Mouse (Mus musculus) lung, embryonic 14.5 days (tissue): ENCODE data around the gene Gm20388. TPM values are rescaled to one million over a fixed set of nuclear protein-coding genes. Genes with fewer than 3 reads are reported as not detected.

Experiments
- ATAC-seq: fragments of 200-750 bp; cut with Nextera tagmentation; 2 replicates; pipeline ENCODE4 v1.8.0; 2017; ENCODE audit warnings: mild to moderate bottlenecking, moderate TSS enrichment, moderate library complexity; ENCODE audit not compliant: insufficient read depth
- DNase-seq: peaks from one replicate; pipeline ENCODE4 v3.0.0-alpha.2; 2015
- H3K27ac ChIP-seq: fragments of 300-500 bp; sonication (generic); 2 replicates; pipeline ENCODE4 v1.5.1; 2014; ENCODE audit warnings: low read depth, mild to moderate bottlenecking, moderate library complexity
- H3K27me3 ChIP-seq: fragments of 300-500 bp; sonication (generic); 2 replicates; pipeline ENCODE4 v1.6.1; 2014; ENCODE audit warnings: low read length, control low read depth; ENCODE audit not compliant: insufficient read depth
- H3K36me3 ChIP-seq: fragments of 300-500 bp; sonication (generic); 2 replicates; pipeline ENCODE4 v1.6.1; 2014; ENCODE audit warnings: control low read depth; ENCODE audit not compliant: insufficient read depth
- H3K4me1 ChIP-seq: fragments of 300-500 bp; sonication (generic); 2 replicates; pipeline ENCODE4 v1.6.1; 2014; ENCODE audit warnings: antibody characterized with exemption, control low read depth; ENCODE audit not compliant: insufficient read depth
- H3K4me2 ChIP-seq: fragments of 300-500 bp; sonication (generic); 2 replicates; pipeline ENCODE4 v1.6.1; 2014; ENCODE audit warnings: mild to moderate bottlenecking
- H3K4me3 ChIP-seq: fragments of 300-500 bp; sonication (generic); 2 replicates; pipeline ENCODE4 v1.5.1; 2014; ENCODE audit warnings: low read depth, low read length
- H3K9ac ChIP-seq: fragments of 300-500 bp; sonication (generic); 2 replicates; pipeline ENCODE4 v1.6.1; 2014
- H3K9me3 ChIP-seq: fragments of 300-500 bp; sonication (generic); 2 replicates; pipeline ENCODE4 v1.6.1; 2016; ENCODE audit warnings: low read depth, low read length, control low read depth
- CTCF ChIP-seq: IDR thresholded peaks from 2 replicates; pipeline ENCODE4 v1.5.1; 2016; ENCODE audit warnings: antibody characterized with exemption, low read depth
- WGBS: fragments of 180-500 bp; shearing (Covaris S2); extraction: QIAGEN DNeasy Blood & Tissue Kit; methylation state at CpG from one replicate; pipeline ENCODE4 v1.1.7; 2014; 5-methylcytosine and 5-hydroxymethylcytosine counted together
- polyA plus RNA-seq: library from polyadenylated mRNA; unstranded; fragments of >200 nt; fragmentation: Nextera tagmentation; extraction: Ambion mirVana; gene quantifications from 2 replicates; pipeline ENCODE4 v1.2.1, GENCODE M21; 2014

The Gm20388 gene
- polyA plus RNA-seq, 1 experiment from 2014 or later: not detected

DNA sequence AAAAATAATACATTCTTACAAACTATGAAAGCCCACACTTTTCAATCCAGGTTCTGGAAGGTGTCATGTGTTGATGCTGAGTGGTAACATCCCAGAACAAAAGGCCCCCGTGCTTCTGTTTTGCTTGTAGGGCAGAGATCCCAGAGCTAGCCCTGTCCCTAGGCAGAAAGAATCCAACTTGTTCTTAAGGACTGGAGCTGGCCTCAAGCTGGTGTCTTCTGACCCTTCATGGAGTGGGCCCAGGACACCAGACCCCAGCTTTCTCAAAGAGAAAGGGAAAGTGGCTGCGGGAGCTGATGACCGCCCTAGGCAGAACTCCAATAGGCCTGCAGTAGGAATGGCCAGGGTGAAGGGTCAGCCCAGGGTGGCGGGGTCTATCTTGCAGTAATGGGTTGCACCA lies 86.6 kb downstream of the Gm20388 start:
- H3K9me3 ChIP-seq: no peaks in the 10 kb centered on the region
- ATAC-seq (no peak), DNase-seq (no peak)
- no peak overlapping the region for H3K4me3 ChIP-seq
- no peak overlapping the region for H3K9ac ChIP-seq
- 80% methylated on average over 4 of the region's 4 CpGs for WGBS
- no peaks in the 10 kb centered on the region for H3K36me3 ChIP-seq
- TF ChIP-seq CTCF: no peak
- no peak overlapping the region for H3K4me2 ChIP-seq
- H3K4me1 ChIP-seq: 0 out of 2 replicates have a peak, but pooled peaks cover 4% of the 10 kb centered on the region
- no peak overlapping the region for H3K27ac ChIP-seq
- H3K27me3 ChIP-seq: peaks cover 19% of the 10 kb centered on the region

DNA sequence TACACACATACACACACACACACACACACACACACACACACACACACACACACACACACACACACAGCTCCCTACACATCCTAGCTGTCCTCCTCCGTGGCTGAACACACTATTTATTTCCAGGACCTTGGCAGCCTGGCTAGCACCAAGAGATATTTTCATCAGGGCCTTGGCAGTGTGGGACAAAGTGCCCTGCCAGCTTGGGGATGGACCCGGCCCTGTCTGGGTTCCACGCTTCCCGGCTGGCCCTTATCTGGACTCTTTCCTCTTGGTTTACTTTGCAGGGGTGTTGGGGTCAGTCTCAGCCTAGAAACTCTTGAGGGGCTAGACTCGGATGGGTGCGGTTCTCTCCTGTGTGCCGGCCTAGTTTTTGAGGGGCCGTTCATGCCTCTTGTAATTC lies 89.8 kb downstream of the Gm20388 start:
- Histone ChIP-seq H3K27ac (0 out of 2 replicates have a peak overlapping the region, but pooled peaks have one; percentile 16), H3K9ac (no peak overlapping the region), H3K36me3 (no peaks in the 10 kb centered on the region), H3K4me1 (0 out of 2 replicates have a peak, but pooled peaks cover 11% of the 10 kb centered on the region), H3K27me3 (no peaks in the 10 kb centered on the region), H3K4me2 (no peak overlapping the region), H3K4me3 (no peak overlapping the region), H3K9me3 (no peaks in the 10 kb centered on the region)
- no peak for TF ChIP-seq CTCF
- peak; percentile 38 for DNase-seq
- ATAC-seq: no peak
- WGBS: 15% methylated on average over 8 of the region's 8 CpGs

GRCm38 (mm10) chr8:120001712-120002111 lies 91.1 kb downstream of the Gm20388 start:
- Histone ChIP-seq H3K4me3 (no peak overlapping the region), H3K4me1 (0 out of 2 replicates have a peak, but pooled peaks cover 11% of the 10 kb centered on the region), H3K27me3 (no peaks in the 10 kb centered on the region), H3K9me3 (no peaks in the 10 kb centered on the region), H3K9ac (no peak overlapping the region), H3K4me2 (no peak overlapping the region), H3K27ac (no peak overlapping the region), H3K36me3 (no peaks in the 10 kb centered on the region)
- peak; percentile 70 for DNase-seq
- ATAC-seq: no peak
- TF ChIP-seq CTCF: no peak
- 38% methylated on average over 7 of the region's 7 CpGs for WGBS

- DNase-seq (no peak), ATAC-seq (no peak)
- TF ChIP-seq CTCF: no peak
- H3K4me1 ChIP-seq: 0 out of 2 replicates have a peak, but pooled peaks cover 11% of the 10 kb centered on the region
- no peaks in the 10 kb centered on the region for H3K36me3 ChIP-seq
- H3K4me3 ChIP-seq: no peak overlapping the region
- H3K4me2 ChIP-seq: no peak overlapping the region
- 44% methylated on average over 9 of the region's 9 CpGs for WGBS
- no peak overlapping the region for H3K9ac ChIP-seq
- no peaks in the 10 kb centered on the region for H3K9me3 ChIP-seq
- H3K27me3 ChIP-seq: no peaks in the 10 kb centered on the region
- H3K27ac ChIP-seq: 0 out of 2 replicates have a peak overlapping the region, but pooled peaks have one; percentile 38
These were observed 91.7 kb downstream of the Gm20388 start for GRCm38 (mm10) chr8:120002348-120002747.

DNA sequence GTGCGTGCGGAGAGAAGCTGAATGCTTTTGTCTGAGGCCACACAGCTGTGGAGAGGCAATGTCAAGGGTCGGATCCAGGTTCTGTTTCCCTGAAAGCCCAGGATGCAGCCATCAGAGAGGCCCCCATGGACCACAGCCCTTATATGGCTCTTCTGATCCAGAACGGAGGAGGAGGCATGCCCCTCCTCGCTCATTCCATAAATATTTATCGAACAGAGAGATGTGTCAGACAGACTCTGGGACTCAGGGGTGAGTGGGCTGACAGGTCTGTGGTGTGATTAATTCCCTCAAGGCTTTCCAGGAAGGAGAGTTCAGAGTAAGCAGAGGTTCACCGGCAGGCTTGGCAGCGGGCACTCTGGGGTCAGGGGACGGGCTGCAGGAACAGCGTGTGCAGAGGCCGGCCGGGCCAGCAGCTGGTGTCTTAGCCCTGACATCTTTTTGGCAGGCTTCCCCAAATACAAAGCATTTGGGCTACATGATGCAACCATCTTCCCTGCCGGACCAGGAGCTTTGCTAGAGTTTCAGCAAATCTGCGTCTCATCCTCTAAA lies 93.6 kb downstream of the Gm20388 start:
- Histone ChIP-seq H3K9me3 (no peaks in the 10 kb centered on the region), H3K9ac (no peak overlapping the region), H3K4me1 (0 out of 2 replicates have a peak, but pooled peaks cover 11% of the 10 kb centered on the region), H3K27me3 (no peaks in the 10 kb centered on the region), H3K27ac (peak overlapping the region; percentile 51), H3K36me3 (no peaks in the 10 kb centered on the region), H3K4me3 (no peak overlapping the region), H3K4me2 (peak overlapping the region; percentile 31; the same call in 1 of the 2 replicates)
- ATAC-seq (peak; percentile 83), DNase-seq (peak; percentile 93)
- 10% methylated on average over 14 of the region's 14 CpGs for WGBS
- TF ChIP-seq CTCF: no peak

DNA sequence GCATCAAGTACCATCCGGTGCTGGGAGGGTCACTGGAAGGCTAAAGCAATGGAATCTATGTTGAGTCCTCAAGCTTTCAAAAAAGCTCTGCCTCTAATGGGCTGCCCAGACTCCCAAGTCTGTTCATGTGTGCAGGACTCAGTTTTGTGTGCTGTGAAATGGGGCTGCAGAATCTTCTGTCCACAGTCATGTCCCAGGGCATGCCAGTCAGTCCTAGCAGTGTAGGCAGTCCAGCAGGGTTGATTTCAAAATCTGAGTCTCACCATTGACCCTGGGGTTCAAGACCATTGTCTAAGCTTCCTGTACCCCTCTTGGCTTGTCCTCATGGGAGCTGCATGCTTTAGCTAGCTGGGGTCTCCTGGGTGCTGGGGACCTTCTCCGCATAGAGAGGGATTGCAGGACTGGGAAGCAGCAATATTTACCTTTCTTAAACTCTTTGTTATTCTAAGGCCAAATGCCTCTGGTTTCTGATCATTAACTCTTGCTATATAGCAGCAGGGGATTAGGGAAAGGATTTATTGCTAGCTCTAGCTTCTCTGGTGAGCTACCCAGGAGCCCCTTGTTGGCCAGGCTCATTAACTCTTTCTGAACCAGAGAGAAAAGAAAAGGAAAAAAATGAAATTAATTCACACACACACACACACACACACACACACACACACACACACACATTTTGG lies 94.2 kb downstream of the Gm20388 start:
- DNase-seq: no peak
- Histone ChIP-seq H3K4me3 (no peak overlapping the region), H3K4me1 (0 out of 2 replicates have a peak, but pooled peaks cover 11% of the 10 kb centered on the region), H3K4me2 (peak overlapping the region; percentile 31; the same call in 1 of the 2 replicates), H3K9me3 (no peaks in the 10 kb centered on the region), H3K36me3 (no peaks in the 10 kb centered on the region), H3K9ac (no peak overlapping the region), H3K27ac (peak overlapping the region; percentile 51), H3K27me3 (no peaks in the 10 kb centered on the region)
- no peak for TF ChIP-seq CTCF
- 22% methylated on average over 2 of the region's 2 CpGs for WGBS
- no peak for ATAC-seq

DNA sequence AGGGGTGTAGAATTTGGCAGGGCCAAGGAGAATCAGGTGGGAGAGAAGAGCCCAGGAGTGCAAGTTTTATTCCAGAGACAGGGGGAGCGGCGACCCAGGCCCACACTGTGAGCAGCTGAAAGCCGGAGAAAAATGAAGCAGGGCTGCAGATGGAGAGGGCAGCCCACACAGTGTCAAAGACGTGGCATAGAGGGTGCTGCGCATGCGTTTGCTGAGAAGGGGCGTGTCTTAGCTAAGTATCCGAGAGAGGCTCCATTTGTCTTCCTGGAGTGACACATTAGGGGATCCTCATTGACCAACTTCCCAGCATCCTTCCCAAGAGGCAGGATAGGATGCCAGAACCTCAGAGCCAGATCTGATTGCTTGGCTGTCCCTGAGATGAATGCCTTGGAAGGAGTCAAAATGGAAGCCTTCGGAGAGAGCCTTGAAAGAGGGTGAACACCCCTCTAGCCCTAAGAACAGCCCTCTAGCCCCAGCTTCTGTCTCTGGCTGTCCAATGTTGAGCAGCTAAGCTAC lies 96.1 kb downstream of the Gm20388 start:
- H3K9ac ChIP-seq: no peak overlapping the region
- TF ChIP-seq CTCF: no peak
- no peak overlapping the region for H3K27ac ChIP-seq
- no peak overlapping the region for H3K4me2 ChIP-seq
- peak; percentile 60 for DNase-seq
- H3K27me3 ChIP-seq: no peaks in the 10 kb centered on the region
- H3K36me3 ChIP-seq: no peaks in the 10 kb centered on the region
- 0 out of 2 replicates have a peak, but pooled peaks cover 11% of the 10 kb centered on the region for H3K4me1 ChIP-seq
- no peak for ATAC-seq
- WGBS: 24% methylated on average over 9 of the region's 9 CpGs
- no peaks in the 10 kb centered on the region for H3K9me3 ChIP-seq
- no peak overlapping the region for H3K4me3 ChIP-seq
